Mouse (Mus musculus) embryonic facial prominence, embryonic 14.5 days (tissue): ENCODE measurements around the gene Fer. TPM values are rescaled to one million over a fixed set of nuclear protein-coding genes. Genes with fewer than 3 reads are reported as not detected.
"Not testable (repeated sequence)": the region's sequence is repeated elsewhere in the genome, so short reads cannot be mapped to it uniquely, and the experiment has no call there.

Experiments used
- ATAC-seq: fragments of 200-750 bp; cut with Nextera tagmentation; 2 replicates; pipeline ENCODE4 v1.8.0; 2017; ENCODE audit warnings: low read depth, moderate number of reproducible peaks, moderate TSS enrichment
- DNase-seq: peaks from one replicate; pipeline ENCODE4 v3.0.0-alpha.2; 2015; ENCODE audit warnings: low spot score
- H3K27ac ChIP-seq: fragments of 300-500 bp; sonication (generic); replicated peaks from 2 replicates; pipeline ENCODE4 v1.5.1; 2014; ENCODE audit warnings: low read depth, mild to moderate bottlenecking, low read length, moderate library complexity
- H3K27me3 ChIP-seq: fragments of 300-500 bp; sonication (generic); replicated peaks from 2 replicates; pipeline ENCODE4 v1.6.1; 2014; ENCODE audit warnings: low read length; ENCODE audit not compliant: control insufficient read depth, insufficient read depth
- H3K36me3 ChIP-seq: fragments of 300-500 bp; sonication (generic); 2 replicates; pipeline ENCODE4 v1.6.1; 2014; ENCODE audit warnings: low read length, mixed read lengths; ENCODE audit not compliant: control insufficient read depth, insufficient read depth
- H3K4me1 ChIP-seq: fragments of 300-500 bp; sonication (generic); 2 replicates; pipeline ENCODE4 v1.6.1; 2014; ENCODE audit warnings: antibody characterized with exemption, low read length; ENCODE audit not compliant: control insufficient read depth, insufficient read depth
- H3K4me2 ChIP-seq: fragments of 300-500 bp; sonication (generic); 2 replicates; pipeline ENCODE4 v1.6.1; 2014; ENCODE audit warnings: low read depth, mild to moderate bottlenecking, low read length, moderate library complexity, mixed read lengths
- H3K4me3 ChIP-seq: fragments of 300-500 bp; sonication (generic); 2 replicates; pipeline ENCODE4 v1.5.1; 2014; ENCODE audit warnings: low read depth, mild to moderate bottlenecking, low read length
- H3K9ac ChIP-seq: fragments of 300-500 bp; sonication (generic); 2 replicates; pipeline ENCODE4 v1.6.1; 2014; ENCODE audit warnings: low read depth, mild to moderate bottlenecking, low read length, moderate library complexity, mixed read lengths
- H3K9me3 ChIP-seq: fragments of 300-500 bp; sonication (generic); 2 replicates; pipeline ENCODE4 v1.6.1; 2016; ENCODE audit warnings: low read length; ENCODE audit not compliant: control insufficient read depth
- WGBS: fragments of 180-500 bp; shearing (Covaris S2); extraction: QIAGEN DNeasy Blood & Tissue Kit; methylation state at CpG from one replicate; pipeline ENCODE4 v1.1.7; 2014; 5-methylcytosine and 5-hydroxymethylcytosine counted together
- polyA plus RNA-seq: library from polyadenylated mRNA; unstranded; fragments of >200 nt; fragmentation: Nextera tagmentation; extraction: Ambion mirVana; gene quantifications from 2 replicates; pipeline ENCODE4 v1.2.1, GENCODE M21; 2014

Gene Fer
- polyA plus RNA-seq, 1 experiment from 2014 or later: 33.1 TPM

- Histone ChIP-seq H3K4me3 (no peak overlapping the region), H3K4me2 (no peak overlapping the region), H3K27me3 (no peaks in the 10 kb centered on the region), H3K9me3 (0 out of 2 replicates have a peak, but pooled peaks cover 4% of the 10 kb centered on the region), H3K4me1 (no peaks in the 10 kb centered on the region), H3K9ac (no peak overlapping the region), H3K27ac (no peak overlapping the region), H3K36me3 (no peaks in the 10 kb centered on the region)
- ATAC-seq (no peak), DNase-seq (no peak)
- WGBS: 76% methylated on average over 2 of the region's 2 CpGs
Measured at GRCm38 (mm10) chr17:63836223-63836622, 26.6 kb upstream of the Fer start.

GRCm38 (mm10) chr17:63836641-63837040, 26.2 kb upstream of the Fer start:
- Histone ChIP-seq H3K27ac (no peak overlapping the region), H3K9me3 (0 out of 2 replicates have a peak, but pooled peaks cover 4% of the 10 kb centered on the region), H3K4me1 (no peaks in the 10 kb centered on the region), H3K4me2 (no peak overlapping the region), H3K36me3 (no peaks in the 10 kb centered on the region), H3K27me3 (no peaks in the 10 kb centered on the region), H3K9ac (no peak overlapping the region), H3K4me3 (no peak overlapping the region)
- DNase-seq: no peak
- ATAC-seq: no peak
- WGBS: 80% methylated on average over 8 of the region's 8 CpGs

GRCm38 (mm10) chr17:63838144-63838543, 24.7 kb upstream of the Fer start:
- ATAC-seq (no peak), DNase-seq (no peak)
- Histone ChIP-seq H3K27ac (no peak overlapping the region), H3K36me3 (no peaks in the 10 kb centered on the region), H3K4me1 (no peaks in the 10 kb centered on the region), H3K4me3 (no peak overlapping the region), H3K4me2 (no peak overlapping the region), H3K9ac (no peak overlapping the region), H3K9me3 (0 out of 2 replicates have a peak, but pooled peaks cover 4% of the 10 kb centered on the region), H3K27me3 (no peaks in the 10 kb centered on the region)
- WGBS: 93% methylated on average over 8 of the region's 8 CpGs

- H3K36me3 ChIP-seq: no peaks in the 10 kb centered on the region
- H3K9me3 ChIP-seq: 0 out of 2 replicates have a peak, but pooled peaks cover 4% of the 10 kb centered on the region
- ATAC-seq (peak; percentile 57; the same call in 1 of the 2 replicates), DNase-seq (peak; percentile 41)
- H3K27ac ChIP-seq: no peak overlapping the region
- no peaks in the 10 kb centered on the region for H3K4me1 ChIP-seq
- H3K9ac ChIP-seq: no peak overlapping the region
- no peak overlapping the region for H3K4me3 ChIP-seq
- H3K27me3 ChIP-seq: no peaks in the 10 kb centered on the region
- H3K4me2 ChIP-seq: no peak overlapping the region
- WGBS: 81% methylated on average over 3 of the region's 3 CpGs
Measured at GRCm38 (mm10) chr17:63839636-63840269, 23.1 kb upstream of the Fer start.

- H3K27me3 ChIP-seq: no peaks in the 10 kb centered on the region
- no peak overlapping the region for H3K27ac ChIP-seq
- no peak overlapping the region for H3K9ac ChIP-seq
- no peak overlapping the region for H3K4me2 ChIP-seq
- 0 out of 2 replicates have a peak, but pooled peaks cover 4% of the 10 kb centered on the region for H3K9me3 ChIP-seq
- no peaks in the 10 kb centered on the region for H3K4me1 ChIP-seq
- 94% methylated on average over 1 of the region's 1 CpGs for WGBS
- H3K36me3 ChIP-seq: no peaks in the 10 kb centered on the region
- DNase-seq (no peak), ATAC-seq (no peak)
- H3K4me3 ChIP-seq: no peak overlapping the region
Measured at GRCm38 (mm10) chr17:63842226-63842625, 20.6 kb upstream of the Fer start.

- WGBS: 79% methylated on average over 5 of the region's 5 CpGs
- Histone ChIP-seq H3K36me3 (no peaks in the 10 kb centered on the region), H3K4me2 (no peak overlapping the region), H3K9me3 (0 out of 2 replicates have a peak, but pooled peaks cover under 1% of the 10 kb centered on the region), H3K4me1 (no peaks in the 10 kb centered on the region), H3K4me3 (no peak overlapping the region), H3K27me3 (no peaks in the 10 kb centered on the region), H3K9ac (no peak overlapping the region), H3K27ac (no peak overlapping the region)
- ATAC-seq (no peak), DNase-seq (no peak)
Measured at GRCm38 (mm10) chr17:63844936-63845335, 17.9 kb upstream of the Fer start.

- DNase-seq, ATAC-seq, H3K9ac ChIP-seq, H3K27me3 ChIP-seq, H3K4me1 ChIP-seq, H3K4me3 ChIP-seq, H3K9me3 ChIP-seq, H3K4me2 ChIP-seq, H3K27ac ChIP-seq, H3K36me3 ChIP-seq: not testable (repeated sequence)
- 92% methylated on average over 3 of the region's 3 CpGs for WGBS
Measured at GRCm38 (mm10) chr17:63845766-63846165, 17.1 kb upstream of the Fer start.

GRCm38 (mm10) chr17:63849151-63849550, 13.7 kb upstream of the Fer start:
- WGBS: 6% methylated on average over 6 of the region's 6 CpGs
- ATAC-seq: peak; percentile 32; the same call in 1 of the 2 replicates

GRCm38 (mm10) chr17:63849566-63849965, 13.3 kb upstream of the Fer start:
- Histone ChIP-seq H3K9me3 (no peaks in the 10 kb centered on the region), H3K4me3 (peak overlapping the region; percentile 61), H3K27ac (peak overlapping the region; percentile 74), H3K4me2 (peak overlapping the region; percentile 57), H3K4me1 (no peaks in the 10 kb centered on the region), H3K9ac (peak overlapping the region; percentile 80), H3K27me3 (no peaks in the 10 kb centered on the region), H3K36me3 (no peaks in the 10 kb centered on the region)
- peak; percentile 100 for ATAC-seq
- peak; percentile 97 for DNase-seq
- 1% methylated on average over 21 of the region's 22 CpGs for WGBS

More at GRCm38 (mm10) chr17:63849151-63849550, 13.7 kb upstream of the Fer start:
- Histone ChIP-seq H3K4me2 (peak overlapping the region; percentile 57), H3K9me3 (no peaks in the 10 kb centered on the region), H3K4me1 (no peaks in the 10 kb centered on the region), H3K9ac (peak overlapping the region; percentile 80), H3K36me3 (no peaks in the 10 kb centered on the region), H3K27ac (peak overlapping the region; percentile 74), H3K27me3 (no peaks in the 10 kb centered on the region), H3K4me3 (peak overlapping the region; percentile 61)
- no peak for DNase-seq
